Mouse (Mus musculus): Measurements from ENCODE around the gene Tex2.

- TF ChIP-seq POLR2A (IDR thresholded peaks at IDR 0.05; ENCODE audit: borderline replicate concordance, extremely low read depth, low read depth, low read length) (no peak), CTCF (IDR thresholded peaks at IDR 0.05; ENCODE audit: insufficient read depth, low read length) (no peak)
These were observed 127.6 kb downstream of the Tex2 start for GRCm38 (mm10) chr11:106485611-106486010.

Data from lung, adult 2 months (tissue).